Mouse (Mus musculus) cerebellum, postnatal 10 days (tissue): ENCODE results near the gene Myo15b.
A peak's percentile ranks its signal among the peaks of the same experiment; 100 is the strongest.

ENCODE experiments used
- DNase-seq, 2 experiments: peaks; one replicate each; pipeline ENCODE4 v3.0.0; 2021; ENCODE audit warnings: mixed read lengths in 2 of 2

Myo15b gene

DNA sequence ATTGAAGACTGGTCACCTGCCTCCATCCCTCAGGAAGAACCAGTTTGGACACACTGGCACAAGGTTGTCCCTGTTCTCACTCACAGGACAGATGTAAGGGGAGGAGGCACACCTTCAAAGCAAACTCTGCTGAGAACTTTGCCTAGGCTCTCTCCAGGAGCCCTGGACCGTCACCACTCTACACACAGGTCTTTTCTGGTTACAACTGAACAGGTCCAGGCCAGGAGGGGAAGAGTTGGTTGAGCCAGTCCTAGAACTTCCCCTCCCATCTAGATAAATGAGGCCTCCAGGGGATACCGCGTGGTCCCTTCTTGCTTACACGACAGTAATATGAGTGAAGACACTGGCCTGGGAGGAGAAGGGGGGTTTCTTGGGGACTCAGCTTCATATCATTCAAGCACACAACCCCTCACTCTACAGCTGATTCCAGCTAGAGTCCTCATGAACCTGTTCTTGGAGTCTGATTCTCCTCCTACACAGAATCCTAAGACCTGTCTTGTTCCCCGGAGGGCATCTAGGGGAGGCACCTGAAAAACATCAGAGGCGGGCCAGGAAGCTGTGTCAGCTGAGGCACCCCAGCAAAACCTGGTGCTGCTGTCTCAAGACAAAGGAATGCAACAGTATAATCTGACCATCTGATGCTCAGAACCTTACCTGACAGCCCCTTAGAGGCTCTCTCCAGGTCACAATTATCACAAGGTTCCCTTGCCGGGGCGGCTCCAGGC, 46.2 kb downstream of the Myo15b start:
- DNase-seq, result no peak

- no peak for DNase-seq
Observed at GRCm38 (mm10) chr11:115904956-115905790, 47.0 kb downstream of the Myo15b start.

DNA sequence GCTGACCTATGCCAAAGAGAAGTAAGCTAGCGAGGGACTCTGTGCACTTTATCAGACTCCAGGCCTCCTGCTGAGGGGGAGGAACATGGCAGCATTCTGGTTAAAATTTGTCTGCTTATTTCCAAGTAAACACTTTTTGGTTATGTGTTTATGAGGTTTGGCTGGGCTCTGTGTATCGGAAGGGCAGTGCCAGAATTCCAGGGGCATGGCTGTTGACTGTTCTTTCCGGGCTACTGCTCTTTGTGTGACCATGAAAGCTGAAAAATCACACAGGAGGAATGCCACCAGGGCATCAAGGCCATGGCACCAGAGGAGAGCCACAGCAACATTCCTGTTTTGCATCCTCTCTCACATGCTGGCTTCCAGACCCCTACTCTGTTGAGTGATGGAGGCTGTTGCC, 47.9 kb downstream of the Myo15b start:
- DNase-seq, result no peak

DNA sequence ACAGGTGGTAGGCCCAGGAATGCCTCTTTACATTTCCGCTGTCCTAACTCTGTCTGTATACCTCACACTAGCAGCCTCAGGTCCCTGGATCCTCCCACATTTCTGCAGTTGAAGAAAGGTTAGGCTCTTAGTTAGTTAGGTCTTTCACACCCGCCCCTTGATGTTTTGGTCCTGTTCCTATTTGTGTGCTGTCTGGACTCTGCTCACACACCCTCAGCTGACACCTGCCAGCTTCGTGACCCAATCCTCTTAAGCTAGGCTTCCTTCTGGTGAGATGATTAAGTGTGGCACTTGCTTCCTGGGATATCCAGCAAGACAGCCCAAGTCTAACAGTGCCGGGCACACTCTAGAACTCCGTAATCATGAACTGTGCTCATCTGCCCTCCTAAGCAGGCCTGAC, 48.3 kb downstream of the Myo15b start:
- no peak for DNase-seq

- DNase-seq, result no peak
Observed at GRCm38 (mm10) chr11:115911134-115911561, 52.9 kb downstream of the Myo15b start.

GRCm38 (mm10) chr11:115911632-115912376, 53.6 kb downstream of the Myo15b start, which contains the start of gene Smim6:
TSS of gene Smim6 (plus strand) at chr11:115912017.
- DNase-seq, result no peak

DNA sequence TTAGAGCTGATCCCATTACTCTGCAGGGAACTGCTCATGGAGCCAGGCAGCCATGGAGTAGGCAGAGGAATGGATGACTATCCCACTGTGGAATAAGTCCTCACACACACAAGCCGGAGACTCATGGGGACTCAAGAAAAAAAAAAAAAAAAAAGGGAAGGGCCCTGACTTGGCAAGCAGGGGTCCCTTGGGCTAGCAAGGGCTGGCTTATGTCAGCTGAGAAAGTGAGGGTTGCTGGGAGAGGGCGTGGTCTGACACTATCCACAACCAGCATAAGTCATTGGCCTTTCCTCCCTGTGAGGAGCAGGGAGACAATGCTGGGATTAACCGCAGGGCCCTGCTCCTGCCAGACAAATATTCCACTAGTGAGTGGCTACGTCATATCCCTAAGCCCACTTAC, 58.4 kb downstream of the Myo15b start:
- DNase-seq, result no peak

DNA sequence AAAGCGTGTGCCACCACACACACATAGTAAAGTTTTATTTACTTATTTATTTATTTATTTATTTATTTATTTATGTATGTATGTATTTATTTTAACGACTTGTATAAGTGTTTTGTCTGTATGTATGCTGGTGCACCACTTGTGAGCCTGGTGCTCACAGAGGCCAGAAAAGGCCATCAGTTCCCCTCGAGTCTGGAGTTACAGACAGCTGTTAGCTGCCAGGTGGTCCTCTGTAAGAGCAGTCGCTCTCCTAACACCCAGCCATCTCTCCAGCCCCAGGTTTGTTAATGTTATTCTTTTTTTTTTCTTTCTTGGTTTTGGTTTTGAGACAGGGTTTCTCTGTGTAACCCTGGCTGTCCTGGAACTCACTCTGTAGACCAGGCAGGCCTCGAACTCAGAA, 60.4 kb downstream of the Myo15b start:
- no peak for DNase-seq

GRCm38 (mm10) chr11:115919073-115919472, 60.9 kb downstream of the Myo15b start:
- no peak for DNase-seq

GRCm38 (mm10) chr11:115920110-115920818, 62.1 kb downstream of the Myo15b start:
- peak; percentile 75 to 80 for DNase-seq

GRCm38 (mm10) chr11:115921986-115922385, 63.8 kb downstream of the Myo15b start:
- no peak for DNase-seq

DNA sequence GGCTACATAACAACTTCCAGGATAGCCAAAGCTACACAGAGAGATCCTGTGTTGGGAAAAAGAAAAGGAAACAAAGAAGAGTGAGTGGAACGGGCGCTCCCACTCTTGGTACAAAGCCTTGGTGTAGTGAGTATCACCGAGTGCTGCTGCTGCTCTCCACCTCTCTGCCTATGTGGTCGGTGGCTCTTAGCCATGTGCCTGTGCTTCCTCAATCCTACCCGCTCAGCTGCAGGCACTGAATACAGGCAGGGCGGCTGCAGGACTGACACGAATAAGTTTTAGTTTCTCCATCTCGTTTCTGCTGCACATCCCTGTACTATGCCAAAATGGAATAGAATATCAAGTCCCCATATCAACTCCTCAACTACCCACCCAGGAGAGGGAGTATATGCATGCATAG, 70.8 kb downstream of the Myo15b start:
- no peak for DNase-seq

DNA sequence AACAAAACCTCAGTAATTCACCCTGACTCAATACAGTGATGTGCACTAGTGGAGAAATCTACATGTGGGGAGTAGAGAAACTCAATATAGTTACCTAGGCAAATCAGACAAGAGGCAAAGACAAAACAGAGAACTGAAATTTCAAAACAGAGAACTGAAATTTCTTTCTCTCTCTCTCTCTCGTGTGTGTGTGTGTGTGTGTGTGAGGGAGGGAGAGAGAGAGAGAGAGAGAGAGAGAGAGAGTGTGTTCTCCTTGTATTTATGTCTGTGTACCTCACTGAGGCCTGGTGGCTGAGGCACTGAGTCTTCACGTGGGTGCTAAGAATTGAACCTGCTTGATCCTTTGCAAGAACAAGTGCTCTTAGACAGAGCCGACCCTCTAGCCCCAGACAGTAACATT, 71.6 kb downstream of the Myo15b start:
- no peak for DNase-seq

DNA sequence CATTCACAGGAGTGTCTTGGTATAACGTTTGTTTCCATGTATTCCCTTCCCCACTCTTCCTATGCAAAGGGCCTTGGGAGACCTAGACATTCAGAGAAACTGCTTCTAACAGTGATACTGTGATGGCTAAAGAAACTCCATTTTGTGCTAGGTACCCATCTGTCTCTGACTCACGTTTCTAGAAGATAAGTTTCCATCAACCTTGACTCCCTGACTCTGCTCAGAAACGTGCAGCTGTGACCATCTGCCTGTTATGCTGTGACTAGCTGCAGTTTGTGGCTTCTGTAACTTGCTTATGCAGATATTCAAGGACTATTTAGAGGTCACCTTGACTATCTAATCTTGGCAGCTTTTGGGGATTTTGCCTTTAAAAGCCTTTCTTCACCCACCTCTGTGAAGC, 73.0 kb downstream of the Myo15b start:
- no peak for DNase-seq

GRCm38 (mm10) chr11:115933108-115933746, 75.0 kb downstream of the Myo15b start, which contains the start of the genes Sap30bp and Recql5:
TSS of gene Sap30bp (plus strand) at chr11:115933282.
TSS of gene Recql5 (minus strand) at chr11:115933477.
- DNase-seq, result peak; percentile 99

DNA sequence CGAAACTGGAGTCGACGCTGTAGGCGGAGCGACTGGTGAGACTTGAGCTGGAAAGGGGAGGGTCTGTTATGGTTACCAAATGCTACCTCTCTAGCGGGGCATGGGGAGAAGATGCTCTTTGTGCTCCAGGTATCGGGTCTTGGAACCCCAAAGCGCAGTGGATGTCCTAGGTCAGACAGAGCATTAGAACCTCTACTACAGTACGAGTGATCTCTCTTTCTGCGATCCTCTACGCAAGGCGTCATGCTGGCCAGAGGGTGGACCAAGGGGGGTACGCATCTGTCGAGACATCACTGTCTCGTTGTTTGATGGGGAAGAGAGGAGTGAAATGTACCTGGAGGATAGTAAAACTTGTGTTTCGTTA, 75.5 kb downstream of the Myo15b start:
- no peak for DNase-seq

- DNase-seq, result peak; percentile 78 to 87
Observed at GRCm38 (mm10) chr11:115939690-115940329, 81.6 kb downstream of the Myo15b start.

GRCm38 (mm10) chr11:115941980-115942379, 83.8 kb downstream of the Myo15b start:
- no peak for DNase-seq
